8 mouse cellular contexts compared by ENCODE assay signal in the genomic region with DNA sequence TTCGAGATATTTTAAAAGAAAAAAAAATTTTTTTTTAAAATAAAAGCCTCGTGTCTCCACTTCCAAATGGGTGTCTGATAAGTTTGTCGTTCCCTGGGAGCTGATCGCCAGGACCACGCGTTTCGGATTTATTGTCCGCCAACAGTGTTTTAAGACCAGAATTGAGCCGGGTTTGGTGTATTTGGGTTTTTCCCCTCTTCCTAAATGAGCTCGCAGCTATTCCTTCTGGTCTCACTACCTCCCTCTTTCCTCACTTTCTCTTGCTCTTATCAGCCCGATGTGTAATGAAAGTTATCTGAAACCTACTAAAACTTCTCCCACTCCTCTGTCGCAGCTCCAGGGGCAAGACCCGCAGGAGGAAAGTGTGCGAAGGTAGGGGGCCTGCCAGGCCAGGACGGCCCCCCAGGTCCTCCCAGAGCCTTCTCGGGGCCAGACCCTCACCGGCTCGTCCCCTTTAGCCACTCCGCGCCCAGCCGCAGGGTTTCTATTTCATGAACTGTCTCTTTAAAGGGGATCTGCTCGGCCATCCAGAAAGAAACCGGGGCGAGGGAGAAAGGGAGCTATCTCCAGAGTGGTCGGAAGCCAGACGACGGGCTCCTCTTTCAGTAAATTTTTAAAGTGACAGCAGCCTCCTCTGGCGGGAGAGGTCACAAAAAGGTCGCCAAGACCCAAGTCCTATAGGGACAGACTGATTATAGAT.
DNase-seq lines count a peak whose midpoint lies in the region; ATAC-seq and TF ChIP-seq lines count a peak whose summit lies in the region.

No protein-coding gene starts in this region.

- peak; percentile 44; the same call in 1 of the 2 replicates for ATAC-seq in forebrain, embryonic 13.5 days

- H3ac ChIP-seq in C2C12 (ENCODE audit: control insufficient read depth, insufficient read length, low read depth) = peak overlapping the region; percentile 81

- H3K9ac ChIP-seq in forebrain, embryonic 13.5 days = peak overlapping the region; percentile 62; the same call in 1 of the 2 replicates

- TF ChIP-seq CTCF in C2C12 (IDR thresholded peaks at IDR 0.05; ENCODE audit: control insufficient read depth, insufficient read depth, insufficient read length) = no peak

- H3K36me3 ChIP-seq in C2C12 (ENCODE audit: control insufficient read depth, insufficient read depth) = no peaks in the 10 kb centered on the region
- H3K36me3 ChIP-seq in forebrain, embryonic 13.5 days (ENCODE audit: poor library complexity, severe bottlenecking) = no peaks in the 10 kb centered on the region
- peaks cover 11% of the 10 kb centered on the region for H3K36me3 ChIP-seq in limb, embryonic 10.5 days

- H3K9me3 ChIP-seq in forebrain, embryonic 13.5 days (replicated peaks) = no peaks in the 10 kb centered on the region
- H3K9me3 ChIP-seq in limb, embryonic 10.5 days (replicated peaks) = no peaks in the 10 kb centered on the region

- H3K27ac ChIP-seq in forebrain, embryonic 13.5 days = no peak overlapping the region; the same call in 1 of the 2 replicates
- H3K27ac ChIP-seq in limb, embryonic 10.5 days = peak overlapping the region; percentile 100

- WGBS in forebrain, embryonic 13.5 days = under 1% methylated on average over 29 of the region's 29 CpGs
- under 1% methylated on average over 29 of the region's 29 CpGs for WGBS in limb, embryonic 10.5 days

- no peaks in the 10 kb centered on the region for H3K79me3 ChIP-seq in C2C12 (ENCODE audit: low read depth)

- peak overlapping the region; percentile 60 for H3K4me3 ChIP-seq in C2C12 (ENCODE audit: insufficient read depth, poor library complexity, severe bottlenecking)
- peak overlapping the region; percentile 48 for H3K4me3 ChIP-seq in forebrain, embryonic 13.5 days
- peak overlapping the region; percentile 89 for H3K4me3 ChIP-seq in limb, embryonic 10.5 days

- DNase-seq in adrenal gland, postnatal 10 days = peak; percentile 67
- peak; percentile 61 for DNase-seq in heart, postnatal 25 days (ENCODE audit: low spot score)
- DNase-seq in limb, embryonic 10.5 days (ENCODE audit: low spot score) = peak; percentile 81
- DNase-seq in mesoderm, embryonic 11.5 days (ENCODE audit: low read depth, low spot score) = peak; percentile 80
- DNase-seq in yolk sac, embryonic 10.5 days (ENCODE audit: low spot score) = peak; percentile 70
- DNase-seq in thymus, postnatal 10 days (ENCODE audit: low spot score in 2 of 2) = no peak

- H3K4me1 ChIP-seq in forebrain, embryonic 13.5 days = peaks cover 15% of the 10 kb centered on the region
- peaks cover 48% of the 10 kb centered on the region for H3K4me1 ChIP-seq in limb, embryonic 10.5 days

- peak overlapping the region; percentile 89 for H3K4me2 ChIP-seq in forebrain, embryonic 13.5 days

- intact Hi-C loops in heart, postnatal 25 days (cut with DNase I) = loop anchor here (10.0 kb wide), 5 partner anchors 92 to 292 kb away; no protein-coding TSS in a partner anchor

- H3K79me2 ChIP-seq in C2C12 (ENCODE audit: control insufficient read depth, insufficient read depth) = no peaks in the 10 kb centered on the region

- H3K27me3 ChIP-seq in C2C12 (ENCODE audit: control insufficient read depth, insufficient read depth, insufficient read length) = no peaks in the 10 kb centered on the region
- peaks cover 53% of the 10 kb centered on the region for H3K27me3 ChIP-seq in forebrain, embryonic 13.5 days
- no peaks in the 10 kb centered on the region for H3K27me3 ChIP-seq in limb, embryonic 10.5 days (ENCODE audit: low read depth, poor library complexity, severe bottlenecking)

TF ChIP-seq in C2C12, 6 proteins besides CTCF, POLR2A, EP300 and RAD21:
- TF ChIP-seq USF1 (IDR thresholded peaks at IDR 0.05; ENCODE audit: low read depth) (no peak), CEBPB (IDR thresholded peaks at IDR 0.05; ENCODE audit: low read depth) (no peak), MYOG (IDR thresholded peaks at IDR 0.05; ENCODE audit: control insufficient read depth, extremely low read depth, insufficient read length) (no peak), MAX (IDR thresholded peaks at IDR 0.05) (no peak), MYOD1 (IDR thresholded peaks at IDR 0.05; ENCODE audit: control insufficient read depth, insufficient read length, low read depth) (no peak), FOSL1 (IDR thresholded peaks at IDR 0.05; ENCODE audit: insufficient read depth, low read length, poor library complexity, severe bottlenecking) (no peak)

Comparison
In these comparisons a context has a peak if more than half of its experiments do, and no peak if none do; other contexts are left out.
1. DNase-seq: peak in adrenal gland, postnatal 10 days (single experiment), heart, postnatal 25 days (single experiment), limb, embryonic 10.5 days (single experiment), mesoderm, embryonic 11.5 days (single experiment) and yolk sac, embryonic 10.5 days (single experiment); none in thymus, postnatal 10 days (0 of 2).
2. Peak in every context shown above with its lines, with median percentiles within 50 percentile points of each other: H3K4me3 ChIP-seq.